Mouse (Mus musculus): ENCODE results near the gene Myh10. TPM values are rescaled to one million over a fixed set of nuclear protein-coding genes. Genes with fewer than 3 reads are reported as not detected.

The Myh10 gene
- polyA plus RNA-seq, 1 experiment from 2014 or later, result 133 TPM

- no peak for ATAC-seq (ENCODE audit: extremely low read depth, insufficient number of reproducible peaks, low FRiP score, low TSS enrichment)
- peak overlapping the region; percentile 99 for H3K9ac ChIP-seq
- no peaks in the 10 kb centered on the region for H3K27me3 ChIP-seq (replicated peaks)
- H3K4me2 ChIP-seq, result peak overlapping the region; percentile 83
- H3K4me3 ChIP-seq, result peak overlapping the region; percentile 97
- H3K27ac ChIP-seq (replicated peaks), result peak overlapping the region; percentile 100
- peaks cover 46% of the 10 kb centered on the region for H3K4me1 ChIP-seq
- WGBS, result 2% methylated on average over 13 of the region's 13 CpGs
- peaks cover 7% of the 10 kb centered on the region; the same call in 1 of the 2 replicates for H3K36me3 ChIP-seq
- H3K9me3 ChIP-seq, result no peaks in the 10 kb centered on the region
Measured at GRCm38 (mm10) chr11:68851644-68852485, 160.5 kb downstream of the Myh10 start.

GRCm38 (mm10) chr11:68852486-68852901 is 161.1 kb downstream of the Myh10 start:
- peak; percentile 56 for ATAC-seq (ENCODE audit: extremely low read depth, insufficient number of reproducible peaks, low FRiP score, low TSS enrichment)
- peak overlapping the region; percentile 99 for H3K9ac ChIP-seq
- H3K36me3 ChIP-seq, result peaks cover 7% of the 10 kb centered on the region; the same call in 1 of the 2 replicates
- WGBS, result under 1% methylated on average over 36 of the region's 36 CpGs
- H3K9me3 ChIP-seq, result no peaks in the 10 kb centered on the region
- peak overlapping the region; percentile 97 for H3K4me3 ChIP-seq
- peak overlapping the region; percentile 83 for H3K4me2 ChIP-seq
- H3K27ac ChIP-seq (replicated peaks), result peak overlapping the region; percentile 100
- no peaks in the 10 kb centered on the region for H3K27me3 ChIP-seq (replicated peaks)
- H3K4me1 ChIP-seq, result peaks cover 44% of the 10 kb centered on the region

- under 1% methylated on average over 42 of the region's 42 CpGs for WGBS
- Histone ChIP-seq H3K9ac (peak overlapping the region; percentile 99), H3K4me2 (peak overlapping the region; percentile 83), H3K36me3 (peaks cover 7% of the 10 kb centered on the region; the same call in 1 of the 2 replicates), H3K27ac (replicated peaks) (peak overlapping the region; percentile 100), H3K4me1 (peaks cover 43% of the 10 kb centered on the region), H3K4me3 (peak overlapping the region; percentile 97), H3K9me3 (no peaks in the 10 kb centered on the region), H3K27me3 (replicated peaks) (no peaks in the 10 kb centered on the region)
- ATAC-seq (ENCODE audit: extremely low read depth, insufficient number of reproducible peaks, low FRiP score, low TSS enrichment), result peak; percentile 99
Measured at GRCm38 (mm10) chr11:68852932-68853409, 161.6 kb downstream of the Myh10 start.

- Histone ChIP-seq H3K4me2 (peak overlapping the region; percentile 83), H3K4me3 (peak overlapping the region; percentile 97), H3K36me3 (peaks cover 2% of the 10 kb centered on the region; the same call in 1 of the 2 replicates), H3K9me3 (no peaks in the 10 kb centered on the region), H3K27ac (replicated peaks) (peak overlapping the region; percentile 93), H3K27me3 (replicated peaks) (no peaks in the 10 kb centered on the region), H3K9ac (peak overlapping the region; percentile 81), H3K4me1 (peaks cover 38% of the 10 kb centered on the region)
- 28% methylated on average over 14 of the region's 14 CpGs for WGBS
- no peak for ATAC-seq (ENCODE audit: extremely low read depth, insufficient number of reproducible peaks, low FRiP score, low TSS enrichment)
Measured at GRCm38 (mm10) chr11:68853611-68854401, 162.4 kb downstream of the Myh10 start.

- Histone ChIP-seq H3K27ac (replicated peaks) (peak overlapping the region; percentile 93), H3K4me3 (no peak overlapping the region), H3K36me3 (no peaks in the 10 kb centered on the region), H3K9me3 (no peaks in the 10 kb centered on the region), H3K9ac (no peak overlapping the region), H3K27me3 (replicated peaks) (no peaks in the 10 kb centered on the region), H3K4me2 (0 out of 2 replicates have a peak overlapping the region, but pooled peaks have one; percentile 83), H3K4me1 (peaks cover 38% of the 10 kb centered on the region)
- 81% methylated on average over 3 of the region's 3 CpGs for WGBS
- ATAC-seq (ENCODE audit: extremely low read depth, insufficient number of reproducible peaks, low FRiP score, low TSS enrichment), result no peak
Measured at GRCm38 (mm10) chr11:68854621-68855020, 163.3 kb downstream of the Myh10 start.

- H3K36me3 ChIP-seq, result no peaks in the 10 kb centered on the region
- 65% methylated on average over 3 of the region's 3 CpGs for WGBS
Measured at GRCm38 (mm10) chr11:68857329-68857728, 166.0 kb downstream of the Myh10 start.

GRCm38 (mm10) chr11:68859943-68860593 is 168.7 kb downstream of the Myh10 start:
- ATAC-seq (ENCODE audit: extremely low read depth, insufficient number of reproducible peaks, low FRiP score, low TSS enrichment), result no peak
- Histone ChIP-seq H3K9ac (no peak overlapping the region), H3K4me2 (no peak overlapping the region), H3K27ac (replicated peaks) (no peak overlapping the region), H3K36me3 (no peaks in the 10 kb centered on the region), H3K9me3 (no peaks in the 10 kb centered on the region), H3K4me1 (peaks cover 21% of the 10 kb centered on the region), H3K4me3 (no peak overlapping the region), H3K27me3 (replicated peaks) (no peaks in the 10 kb centered on the region)
- 71% methylated on average over 8 of the region's 8 CpGs for WGBS

More at GRCm38 (mm10) chr11:68857329-68857728, 166.0 kb downstream of the Myh10 start:
- no peak overlapping the region for H3K4me3 ChIP-seq
- no peak overlapping the region for H3K9ac ChIP-seq
- no peak overlapping the region for H3K27ac ChIP-seq (replicated peaks)
- peaks cover 17% of the 10 kb centered on the region for H3K4me1 ChIP-seq
- ATAC-seq (ENCODE audit: extremely low read depth, insufficient number of reproducible peaks, low FRiP score, low TSS enrichment), result no peak
- no peak overlapping the region for H3K4me2 ChIP-seq
- H3K27me3 ChIP-seq (replicated peaks), result no peaks in the 10 kb centered on the region
- H3K9me3 ChIP-seq, result no peaks in the 10 kb centered on the region

- 82% methylated on average over 2 of the region's 2 CpGs for WGBS
- Histone ChIP-seq H3K4me2 (no peak overlapping the region), H3K4me1 (peaks cover 33% of the 10 kb centered on the region), H3K36me3 (no peaks in the 10 kb centered on the region), H3K9ac (no peak overlapping the region), H3K9me3 (no peaks in the 10 kb centered on the region), H3K27ac (replicated peaks) (no peak overlapping the region), H3K27me3 (replicated peaks) (no peaks in the 10 kb centered on the region), H3K4me3 (no peak overlapping the region)
- ATAC-seq (ENCODE audit: extremely low read depth, insufficient number of reproducible peaks, low FRiP score, low TSS enrichment), result no peak
Measured at GRCm38 (mm10) chr11:68862260-68862659, 170.9 kb downstream of the Myh10 start.

GRCm38 (mm10) chr11:68863631-68864091 is 172.3 kb downstream of the Myh10 start:
- H3K27me3 ChIP-seq (replicated peaks), result no peaks in the 10 kb centered on the region
- no peaks in the 10 kb centered on the region for H3K9me3 ChIP-seq
- H3K9ac ChIP-seq, result 0 out of 2 replicates have a peak overlapping the region, but pooled peaks have one; percentile 33
- WGBS, result 69% methylated on average over 4 of the region's 4 CpGs
- no peak overlapping the region for H3K4me2 ChIP-seq
- H3K4me1 ChIP-seq, result peaks cover 33% of the 10 kb centered on the region
- no peaks in the 10 kb centered on the region for H3K36me3 ChIP-seq
- H3K4me3 ChIP-seq, result no peak overlapping the region
- H3K27ac ChIP-seq (replicated peaks), result no peak overlapping the region
- ATAC-seq (ENCODE audit: extremely low read depth, insufficient number of reproducible peaks, low FRiP score, low TSS enrichment), result no peak

GRCm38 (mm10) chr11:68864544-68865189 is 173.3 kb downstream of the Myh10 start:
- Histone ChIP-seq H3K36me3 (no peaks in the 10 kb centered on the region), H3K27me3 (replicated peaks) (no peaks in the 10 kb centered on the region), H3K27ac (replicated peaks) (peak overlapping the region; percentile 56; the same call in 1 of the 2 replicates), H3K9me3 (no peaks in the 10 kb centered on the region), H3K4me3 (no peak overlapping the region), H3K9ac (no peak overlapping the region), H3K4me1 (peaks cover 33% of the 10 kb centered on the region), H3K4me2 (peak overlapping the region; percentile 36)
- WGBS, result 13% methylated on average over 9 of the region's 9 CpGs
- ATAC-seq (ENCODE audit: extremely low read depth, insufficient number of reproducible peaks, low FRiP score, low TSS enrichment), result no peak; the same call in 1 of the 2 replicates

Data from heart, embryonic 13.5 days (tissue).